Mouse (Mus musculus) neutrophil, adult 59 days (primary cell): ENCODE data around the gene 5730455P16Rik. TPM values are rescaled to one million over a fixed set of nuclear protein-coding genes. Genes with fewer than 3 reads are reported as not detected.

ENCODE experiments used
- total RNA-seq, 2 experiments: library from RNA; stranded (reverse); gene quantifications; 1 replicate in 1 of 2; 2 replicates in 1 of 2; pipeline ENCODE4 v1.2.4; 2023

Gene 5730455P16Rik
- total RNA-seq, result 1 to 10 TPM; 5.7 to 7.8 TPM

GRCm38 (mm10) chr11:80377712-80378451, at the start of gene 5730455P16Rik:
Gene 5730455P16Rik, minus strand, starts transcription at chr11:80378034.

GRCm38 (mm10) chr11:80383019-80383625, 5.3 kb upstream of the 5730455P16Rik start, which contains the start of gene Zfp207:
Gene Zfp207, plus strand, starts transcription at chr11:80383279.

Other genes starting within 250 kb of the 5730455P16Rik start
- 1 to 10 TPM; 3.1 to 3.5 TPM for gene Tefm, start 235.9 kb downstream of the 5730455P16Rik start, total RNA-seq
- gene Adap2, start 223.9 kb downstream of the 5730455P16Rik start, total RNA-seq, result 1 to 10 TPM; 3.5 to 4.0 TPM
- gene Rnf135, start 194.2 kb downstream of the 5730455P16Rik start, total RNA-seq, result 1 to 10 TPM; 6.0 to 7.6 TPM
- 10 to 100 TPM; 17.1 to 20.0 TPM for gene Rhot1, start 169.0 kb downstream of the 5730455P16Rik start, total RNA-seq
- gene Rhbdl3, start 77.1 kb downstream of the 5730455P16Rik start, total RNA-seq, result under 1 TPM; 0.09 to 0.44 TPM
- 100 to 1,000 TPM; 131 to 134 TPM for gene Zfp207, start 5.2 kb upstream of the 5730455P16Rik start, total RNA-seq
- 10 to 100 TPM; 59.4 to 64.8 TPM for gene Psmd11, start 50.6 kb upstream of the 5730455P16Rik start, total RNA-seq
- 10 to 100 TPM; 29.9 to 32.0 TPM for gene Cdk5r1, start 99.0 kb upstream of the 5730455P16Rik start, total RNA-seq